Mouse (Mus musculus): ENCODE data around the gene Copb1. TPM values are rescaled to one million over a fixed set of nuclear protein-coding genes. Genes with fewer than 3 reads are reported as not detected.

The Copb1 gene
- polyA plus RNA-seq, 1 experiment from 2014 or later = 122 TPM

GRCm38 (mm10) chr7:114290078-114290506 lies 35.6 kb upstream of the Copb1 start:
- no peak for ATAC-seq (ENCODE audit: low FRiP score)
- Histone ChIP-seq H3K4me1 (replicated peaks; ENCODE audit: control insufficient read depth, insufficient read depth, low read length) (peaks cover 2% of the 10 kb centered on the region; the same call in 1 of the 2 replicates), H3K4me3 (ENCODE audit: low read depth, low read length) (no peak overlapping the region), H3K9me3 (ENCODE audit: control insufficient read depth, low read length) (no peaks in the 10 kb centered on the region), H3K27ac (ENCODE audit: low read depth, low read length) (no peak overlapping the region), H3K9ac (ENCODE audit: low read depth, low read length) (no peak overlapping the region), H3K36me3 (ENCODE audit: control insufficient read depth, insufficient read depth, low read length) (no peaks in the 10 kb centered on the region), H3K4me2 (replicated peaks; ENCODE audit: low read depth, low read length) (no peak overlapping the region), H3K27me3 (ENCODE audit: control insufficient read depth, insufficient read depth, low read length) (no peaks in the 10 kb centered on the region)
- WGBS = 61% methylated on average over 5 of the region's 5 CpGs
- DNase-seq (ENCODE audit: low spot score) = no peak

GRCm38 (mm10) chr7:114284296-114284910 lies 29.9 kb upstream of the Copb1 start:
- 85% methylated on average over 11 of the region's 14 CpGs for WGBS
- no peak for DNase-seq (ENCODE audit: low spot score)

GRCm38 (mm10) chr7:114283006-114283405 lies 28.5 kb upstream of the Copb1 start:
- Histone ChIP-seq H3K4me3 (ENCODE audit: low read depth, low read length) (no peak overlapping the region), H3K27me3 (ENCODE audit: control insufficient read depth, insufficient read depth, low read length) (no peaks in the 10 kb centered on the region), H3K9me3 (ENCODE audit: control insufficient read depth, low read length) (no peaks in the 10 kb centered on the region), H3K9ac (ENCODE audit: low read depth, low read length) (no peak overlapping the region), H3K36me3 (ENCODE audit: control insufficient read depth, insufficient read depth, low read length) (no peaks in the 10 kb centered on the region), H3K4me1 (replicated peaks; ENCODE audit: control insufficient read depth, insufficient read depth, low read length) (no peaks in the 10 kb centered on the region), H3K27ac (ENCODE audit: low read depth, low read length) (no peak overlapping the region), H3K4me2 (replicated peaks; ENCODE audit: low read depth, low read length) (no peak overlapping the region)
- ATAC-seq (ENCODE audit: low FRiP score) (no peak), DNase-seq (ENCODE audit: low spot score) (no peak)
- WGBS = 80% methylated on average over 9 of the region's 9 CpGs

More at GRCm38 (mm10) chr7:114284296-114284910, 29.9 kb upstream of the Copb1 start:
- ATAC-seq (ENCODE audit: low FRiP score) = no peak
- Histone ChIP-seq H3K27me3 (ENCODE audit: control insufficient read depth, insufficient read depth, low read length) (no peaks in the 10 kb centered on the region), H3K27ac (ENCODE audit: low read depth, low read length) (no peak overlapping the region), H3K4me1 (replicated peaks; ENCODE audit: control insufficient read depth, insufficient read depth, low read length) (no peaks in the 10 kb centered on the region), H3K9ac (ENCODE audit: low read depth, low read length) (no peak overlapping the region), H3K4me2 (replicated peaks; ENCODE audit: low read depth, low read length) (no peak overlapping the region), H3K9me3 (ENCODE audit: control insufficient read depth, low read length) (no peaks in the 10 kb centered on the region), H3K36me3 (ENCODE audit: control insufficient read depth, insufficient read depth, low read length) (no peaks in the 10 kb centered on the region), H3K4me3 (ENCODE audit: low read depth, low read length) (no peak overlapping the region)

- Histone ChIP-seq H3K4me2 (replicated peaks; ENCODE audit: low read depth, low read length) (no peak overlapping the region), H3K9ac (ENCODE audit: low read depth, low read length) (no peak overlapping the region), H3K36me3 (ENCODE audit: control insufficient read depth, insufficient read depth, low read length) (no peaks in the 10 kb centered on the region), H3K4me1 (replicated peaks; ENCODE audit: control insufficient read depth, insufficient read depth, low read length) (no peaks in the 10 kb centered on the region), H3K27ac (ENCODE audit: low read depth, low read length) (no peak overlapping the region), H3K27me3 (ENCODE audit: control insufficient read depth, insufficient read depth, low read length) (no peaks in the 10 kb centered on the region), H3K4me3 (ENCODE audit: low read depth, low read length) (no peak overlapping the region), H3K9me3 (ENCODE audit: control insufficient read depth, low read length) (no peaks in the 10 kb centered on the region)
- whole genome bisulfite sequencing = 58% methylated on average over 3 of the region's 3 CpGs
- ATAC-seq (ENCODE audit: low FRiP score) (no peak), DNase-seq (ENCODE audit: low spot score) (peak; percentile 63)
These were observed 27.2 kb upstream of the Copb1 start for GRCm38 (mm10) chr7:114281671-114282070.

- peak within 1 kb of the TSS; percentile 89 for H3K4me3 ChIP-seq (ENCODE audit: low read depth, low read length)
- peak within 1 kb of the TSS; percentile 39 for H3K27ac ChIP-seq (ENCODE audit: low read depth, low read length)
- peak within 1 kb of the TSS; percentile 81 for H3K4me2 ChIP-seq (replicated peaks; ENCODE audit: low read depth, low read length)
- DNase-seq (ENCODE audit: low spot score) (peak; percentile 100), ATAC-seq (ENCODE audit: low FRiP score) (peak; percentile 94)
- no peaks in the 10 kb centered on the region for H3K36me3 ChIP-seq (ENCODE audit: control insufficient read depth, insufficient read depth, low read length)
- H3K9me3 ChIP-seq (ENCODE audit: control insufficient read depth, low read length) = no peaks in the 10 kb centered on the region
- H3K9ac ChIP-seq (ENCODE audit: low read depth, low read length) = peak within 1 kb of the TSS; percentile 85
- H3K27me3 ChIP-seq (ENCODE audit: control insufficient read depth, insufficient read depth, low read length) = no peaks in the 10 kb centered on the region
- WGBS = under 1% methylated on average over 39 of the region's 39 CpGs
- H3K4me1 ChIP-seq (replicated peaks; ENCODE audit: control insufficient read depth, insufficient read depth, low read length) = no peaks in the 10 kb centered on the region
These were observed 21.7 kb upstream of the Copb1 start, which contains the start of gene Psma1 for GRCm38 (mm10) chr7:114276005-114276752. Gene Psma1, minus strand, starts transcription at chr7:114276118.

GRCm38 (mm10) chr7:114275372-114276004 lies 21.0 kb upstream of the Copb1 start:
- Histone ChIP-seq H3K9me3 (ENCODE audit: control insufficient read depth, low read length) (no peaks in the 10 kb centered on the region), H3K4me1 (replicated peaks; ENCODE audit: control insufficient read depth, insufficient read depth, low read length) (no peaks in the 10 kb centered on the region), H3K9ac (ENCODE audit: low read depth, low read length) (peak overlapping the region; percentile 85), H3K27ac (ENCODE audit: low read depth, low read length) (peak overlapping the region; percentile 39), H3K4me3 (ENCODE audit: low read depth, low read length) (peak overlapping the region; percentile 89), H3K27me3 (ENCODE audit: control insufficient read depth, insufficient read depth, low read length) (no peaks in the 10 kb centered on the region), H3K4me2 (replicated peaks; ENCODE audit: low read depth, low read length) (peak overlapping the region; percentile 81), H3K36me3 (ENCODE audit: control insufficient read depth, insufficient read depth, low read length) (no peaks in the 10 kb centered on the region)
- DNase-seq (ENCODE audit: low spot score) (no peak), ATAC-seq (ENCODE audit: low FRiP score) (peak; percentile 7)
- WGBS = 1% methylated on average over 24 of the region's 24 CpGs

- Histone ChIP-seq H3K4me3 (ENCODE audit: low read depth, low read length) (no peak overlapping the region), H3K9ac (ENCODE audit: low read depth, low read length) (no peak overlapping the region), H3K4me1 (replicated peaks; ENCODE audit: control insufficient read depth, insufficient read depth, low read length) (no peaks in the 10 kb centered on the region), H3K27me3 (ENCODE audit: control insufficient read depth, insufficient read depth, low read length) (no peaks in the 10 kb centered on the region), H3K4me2 (replicated peaks; ENCODE audit: low read depth, low read length) (no peak overlapping the region), H3K36me3 (ENCODE audit: control insufficient read depth, insufficient read depth, low read length) (peaks cover 23% of the 10 kb centered on the region), H3K9me3 (ENCODE audit: control insufficient read depth, low read length) (no peaks in the 10 kb centered on the region), H3K27ac (ENCODE audit: low read depth, low read length) (no peak overlapping the region)
- no peak for ATAC-seq (ENCODE audit: low FRiP score)
- 97% methylated on average over 5 of the region's 5 CpGs for WGBS
- no peak for DNase-seq (ENCODE audit: low spot score)
These were observed 13.9 kb upstream of the Copb1 start for GRCm38 (mm10) chr7:114268446-114268845.

GRCm38 (mm10) chr7:114251684-114252083 lies 2.8 kb downstream of the Copb1 start:
- no peak overlapping the region for H3K4me3 ChIP-seq (ENCODE audit: low read depth, low read length)
- no peak overlapping the region for H3K27ac ChIP-seq (ENCODE audit: low read depth, low read length)
- no peak for DNase-seq (ENCODE audit: low spot score)
- ATAC-seq (ENCODE audit: low FRiP score) = no peak
- peaks cover 9% of the 10 kb centered on the region; the same call in 1 of the 2 replicates for H3K36me3 ChIP-seq (ENCODE audit: control insufficient read depth, insufficient read depth, low read length)
- WGBS = 98% methylated on average over 3 of the region's 3 CpGs
- H3K27me3 ChIP-seq (ENCODE audit: control insufficient read depth, insufficient read depth, low read length) = no peaks in the 10 kb centered on the region
- no peak overlapping the region for H3K4me2 ChIP-seq (replicated peaks; ENCODE audit: low read depth, low read length)
- H3K9ac ChIP-seq (ENCODE audit: low read depth, low read length) = no peak overlapping the region
- no peaks in the 10 kb centered on the region for H3K4me1 ChIP-seq (replicated peaks; ENCODE audit: control insufficient read depth, insufficient read depth, low read length)
- no peaks in the 10 kb centered on the region for H3K9me3 ChIP-seq (ENCODE audit: control insufficient read depth, low read length)

All from hindbrain, embryonic 11.5 days (tissue).